Mouse (Mus musculus) left cerebral cortex, postnatal 4 days (tissue): ENCODE measurements around the gene Atp2b4. TPM values are rescaled to one million over a fixed set of nuclear protein-coding genes. Genes with fewer than 3 reads are reported as not detected.

ENCODE experiments used
- DNase-seq: peaks from one replicate; pipeline ENCODE4 v3.0.0-alpha.2; 2022
- intact Hi-C: fragments of 180-260 bp; cut with DNase I; formaldehyde crosslinking; loops from one replicate; pipeline ENCODE4 v1.15.1; 2025
- total RNA-seq, 2 experiments: library from RNA; stranded (reverse); gene quantifications; 2 replicates each; pipeline ENCODE4 v1.2.3; 2021

Gene Atp2b4
- total RNA-seq = 100 to 1,000 TPM; 110 to 134 TPM

- DNase-seq = peak; percentile 95
- intact Hi-C loops = no loop called here
Observed at GRCm38 (mm10) chr1:133800948-133801393, at the start of gene Atp2b4. TSS of gene Atp2b4 (minus strand) at chr1:133801041.

GRCm38 (mm10) chr1:133844734-133845133, 43.9 kb upstream of the Atp2b4 start:
- no peak for DNase-seq
- intact Hi-C loops = no loop called here

DNA sequence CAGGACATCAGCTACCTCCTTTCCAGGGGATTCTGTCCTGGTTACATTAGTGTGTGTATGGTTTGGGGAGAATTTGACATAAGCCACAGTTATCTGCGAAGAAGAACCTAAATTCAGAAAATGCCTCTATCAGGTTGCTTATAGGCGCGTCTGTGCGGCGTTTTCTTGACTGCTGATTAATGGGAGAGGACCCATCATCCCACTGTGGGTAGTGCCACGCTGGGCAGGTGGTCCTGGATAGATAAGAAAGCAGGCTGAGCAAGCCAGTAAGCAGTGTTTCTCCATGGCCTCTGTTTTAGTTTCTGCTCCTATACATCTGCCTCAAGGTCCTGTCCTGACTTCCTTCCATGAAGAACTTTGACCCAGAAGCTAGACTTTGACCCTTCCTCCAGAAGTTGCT, 43.1 kb upstream of the Atp2b4 start:
- intact Hi-C loops = no loop called here
- DNase-seq = no peak

DNA sequence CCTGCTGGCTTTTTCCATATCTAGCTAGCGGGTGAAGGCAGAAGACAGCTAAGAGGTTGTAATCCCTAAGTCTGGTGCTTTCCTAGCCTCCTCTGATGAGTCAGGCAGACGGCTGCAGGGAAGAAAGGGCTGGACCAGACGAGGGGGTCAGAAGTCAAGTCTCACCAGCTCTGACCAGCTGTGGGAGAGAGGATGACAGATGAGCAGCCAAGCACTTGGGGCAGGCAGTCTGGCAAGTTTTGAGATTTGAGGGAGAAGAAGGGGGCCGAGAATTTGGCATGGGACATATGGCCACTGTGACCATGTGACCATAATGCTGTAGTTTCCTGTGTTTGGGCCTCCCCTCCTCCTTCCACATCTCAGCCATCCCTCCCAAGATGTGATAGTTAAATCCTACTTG, 42.5 kb upstream of the Atp2b4 start:
- intact Hi-C loops = no loop called here
- DNase-seq = no peak

GRCm38 (mm10) chr1:133842074-133842725, 41.4 kb upstream of the Atp2b4 start:
- intact Hi-C loops = no loop called here
- DNase-seq = no peak

DNA sequence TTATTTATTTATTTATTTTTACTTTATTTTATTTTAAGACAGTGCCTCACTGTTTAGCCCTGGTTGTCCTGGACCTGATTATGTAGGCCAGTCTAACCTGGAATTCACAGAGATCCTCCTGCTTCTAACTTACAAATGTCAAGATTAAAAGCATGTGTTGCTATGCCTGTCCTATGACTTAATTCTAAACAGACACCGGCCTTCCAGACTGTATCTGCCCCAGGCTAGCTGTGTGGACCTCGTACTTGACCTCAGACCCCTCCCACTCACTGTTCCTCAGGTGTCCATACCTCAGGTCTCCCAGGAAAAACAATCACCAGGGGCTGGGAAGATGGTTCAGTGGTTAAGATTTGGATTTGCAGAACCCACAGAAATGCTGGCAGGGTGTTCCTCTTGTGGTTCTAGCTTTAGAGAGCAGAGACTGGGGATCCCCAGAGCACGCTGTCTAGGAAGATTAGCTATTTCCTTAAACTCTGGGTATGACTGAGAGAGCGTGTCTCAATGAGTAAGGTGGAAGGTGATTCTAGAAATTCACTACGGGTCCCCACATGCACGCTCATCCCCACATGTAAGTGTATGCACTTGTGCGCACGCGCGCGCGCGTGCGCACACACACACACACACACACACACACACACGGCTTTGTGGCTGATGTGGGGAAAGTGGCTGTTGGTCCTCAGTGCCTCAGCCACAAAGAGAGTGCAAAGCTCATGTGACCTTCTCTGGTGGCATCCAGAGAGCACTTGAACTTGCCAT, 40.5 kb upstream of the Atp2b4 start:
- no peak for DNase-seq
- intact Hi-C loops = no loop called here

DNA sequence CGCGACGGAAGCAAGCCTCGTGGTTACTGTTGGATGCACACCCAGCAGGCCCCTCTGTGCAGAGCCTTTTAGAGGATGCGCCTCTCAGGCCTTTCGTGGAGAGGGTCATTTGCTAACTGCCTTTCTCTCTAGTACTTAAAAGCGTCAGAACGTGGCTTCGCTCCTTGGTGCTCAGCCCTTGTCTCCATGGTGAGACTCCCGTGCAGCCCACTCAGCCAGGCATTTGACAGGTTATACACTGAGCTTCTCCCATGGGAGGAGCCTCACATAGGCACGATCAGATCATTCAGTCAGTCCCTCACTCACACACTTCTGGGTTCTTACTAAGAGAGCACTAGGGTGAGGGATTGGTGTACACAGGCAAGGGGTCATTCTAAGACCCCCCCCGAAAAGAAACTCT, 39.7 kb upstream of the Atp2b4 start:
- intact Hi-C loops = no loop called here
- DNase-seq = no peak

DNA sequence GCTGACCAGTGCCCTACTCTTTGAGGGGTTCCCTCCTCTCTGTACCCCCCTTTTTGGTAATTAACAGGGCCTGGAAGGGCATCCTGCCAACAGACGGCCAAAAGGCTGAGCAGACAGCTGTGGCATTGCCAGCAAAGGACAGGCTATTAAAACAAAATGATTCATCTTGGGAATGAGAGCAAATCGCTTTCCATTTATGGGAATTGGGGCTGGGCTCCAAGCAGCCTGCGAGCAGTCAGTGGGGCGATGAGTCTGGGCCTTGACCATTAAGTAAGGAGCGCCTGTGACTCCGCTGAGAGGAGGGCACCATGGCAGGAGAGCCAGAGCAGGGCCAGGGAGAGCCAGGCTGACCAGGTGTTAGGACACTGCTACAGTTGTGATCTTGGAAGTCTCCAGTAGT, 33.5 kb upstream of the Atp2b4 start:
- intact Hi-C loops = no loop called here
- DNase-seq = peak; percentile 44

DNA sequence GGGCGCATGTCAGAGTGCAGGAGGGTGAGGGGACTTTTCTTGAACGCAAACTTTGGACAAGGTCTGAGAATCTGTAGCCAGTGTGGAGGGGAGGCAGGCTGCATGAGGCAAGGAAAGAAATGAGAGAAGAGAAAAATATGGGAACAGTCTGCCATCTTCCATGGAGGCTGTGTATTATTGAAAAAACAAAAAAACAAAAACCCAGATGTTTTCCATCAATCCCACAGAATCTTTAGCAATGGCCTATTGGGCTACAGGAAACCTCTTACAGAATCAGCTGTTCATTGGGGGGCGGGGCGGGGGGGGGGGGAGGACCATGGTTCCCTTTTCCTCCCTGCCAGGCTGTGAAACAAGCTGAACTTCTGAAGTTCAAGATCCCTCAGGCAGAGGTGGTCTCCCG, 31.9 kb upstream of the Atp2b4 start:
- intact Hi-C loops = no loop called here
- no peak for DNase-seq

DNA sequence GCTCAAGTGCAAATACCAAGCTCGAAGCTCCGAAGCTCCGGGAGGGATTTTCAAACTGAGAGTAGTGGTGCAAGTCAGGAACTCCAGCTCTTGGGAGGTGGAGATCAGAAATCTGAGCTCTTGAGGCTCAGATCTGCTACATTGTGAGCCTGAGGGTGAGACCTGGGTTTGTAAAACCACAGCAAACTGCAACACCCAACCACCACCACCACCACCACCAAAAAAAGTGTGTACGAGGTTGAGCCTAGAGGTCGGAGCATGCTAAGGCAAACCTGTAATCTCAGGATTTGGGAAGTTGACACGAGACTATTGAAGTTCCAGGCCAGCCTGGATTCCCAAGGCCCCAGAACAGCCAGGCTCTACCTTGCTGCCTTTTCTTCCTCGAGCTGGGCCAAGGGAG, 25.4 kb upstream of the Atp2b4 start:
- intact Hi-C loops = no loop called here
- DNase-seq = no peak

GRCm38 (mm10) chr1:133825543-133825942, 24.7 kb upstream of the Atp2b4 start:
- peak; percentile 57 for DNase-seq
- intact Hi-C loops = no loop called here

DNA sequence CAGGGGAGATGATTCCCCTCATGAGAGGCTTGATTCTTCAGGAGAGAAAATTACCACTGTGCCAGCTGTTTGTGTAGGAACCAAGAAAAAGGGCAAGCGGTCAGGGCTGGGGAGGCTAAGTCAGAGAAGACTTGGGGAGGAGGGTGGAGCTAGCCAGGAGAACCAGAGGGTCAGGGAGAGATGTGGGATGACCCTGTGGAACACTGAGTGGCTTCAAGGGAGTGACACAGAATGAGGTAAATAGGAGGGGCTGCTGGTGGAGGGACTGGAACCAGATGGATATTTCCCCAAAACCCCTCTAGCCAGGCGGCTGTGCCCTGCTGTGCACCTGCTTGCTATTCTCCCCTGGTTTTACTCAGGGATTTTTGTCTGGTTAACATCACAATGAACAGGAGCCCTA, 24.3 kb upstream of the Atp2b4 start:
- DNase-seq = no peak
- intact Hi-C loops = no loop called here

- intact Hi-C loops = no loop called here
- DNase-seq = no peak
Observed at GRCm38 (mm10) chr1:133821144-133821543, 20.3 kb upstream of the Atp2b4 start.

DNA sequence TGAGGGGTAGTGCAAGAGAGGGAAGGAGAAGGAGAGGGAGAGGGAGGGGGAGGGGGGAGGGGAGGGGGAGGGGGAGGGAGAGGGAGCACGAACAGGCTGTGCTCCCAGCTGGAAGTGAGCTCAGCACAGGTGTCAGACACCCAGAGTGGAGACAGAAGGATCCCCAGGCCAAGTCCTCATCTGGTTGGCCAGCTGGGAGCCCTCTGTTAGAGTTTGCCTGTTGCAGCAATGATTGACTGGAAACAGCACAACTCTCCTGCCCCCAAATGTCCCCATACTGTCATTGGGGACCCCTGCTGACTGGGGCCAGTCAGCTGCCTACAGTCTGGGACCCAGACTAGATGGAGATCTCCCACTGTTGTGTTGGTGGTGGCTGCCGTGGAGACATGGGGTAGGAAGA, 19.3 kb upstream of the Atp2b4 start:
- intact Hi-C loops = no loop called here
- no peak for DNase-seq

DNA sequence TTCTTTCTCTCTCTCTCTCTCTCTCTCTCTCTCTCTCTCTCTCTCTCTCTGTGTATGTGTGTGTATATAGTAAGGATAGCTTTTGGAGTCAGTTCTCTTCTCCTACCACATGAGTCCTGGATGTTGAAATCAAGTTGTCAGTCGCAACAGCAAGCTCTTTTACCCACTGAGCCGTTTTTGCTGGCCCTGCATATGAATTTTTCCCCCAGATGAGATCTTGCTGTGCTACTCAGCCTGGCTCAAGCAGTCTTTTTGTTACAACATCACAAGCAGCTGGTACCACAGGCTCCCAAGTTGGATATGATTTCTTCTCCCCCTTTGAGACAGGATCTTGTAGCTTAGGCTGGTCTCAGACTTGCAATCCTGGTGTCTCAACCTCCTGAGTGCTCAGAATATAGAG, 17.7 kb upstream of the Atp2b4 start:
- intact Hi-C loops = no loop called here
- DNase-seq = no peak

- DNase-seq = no peak
- intact Hi-C loops = no loop called here
Observed at GRCm38 (mm10) chr1:133815747-133816491, 15.1 kb upstream of the Atp2b4 start.

DNA sequence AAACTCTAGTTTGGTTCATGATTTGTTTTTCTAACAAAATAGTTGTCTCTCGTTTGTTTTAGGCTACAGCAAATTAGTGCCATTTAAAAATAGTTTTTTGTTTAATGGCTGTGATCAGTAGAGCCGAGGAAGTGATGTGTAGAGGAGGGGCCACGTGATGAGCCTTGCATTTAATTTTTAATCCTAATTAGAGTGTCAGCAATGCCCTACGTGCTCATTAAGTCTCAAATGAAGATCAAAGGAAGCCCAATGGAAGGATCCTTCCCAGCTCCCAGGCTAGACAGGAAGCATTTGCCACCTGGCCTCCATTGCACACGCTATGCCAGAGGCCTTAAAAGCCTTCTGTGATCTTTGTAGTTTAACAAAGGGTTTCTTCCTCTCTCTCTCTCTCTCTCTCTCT, 8.5 kb upstream of the Atp2b4 start:
- intact Hi-C loops = no loop called here
- DNase-seq = no peak

GRCm38 (mm10) chr1:133808020-133808419, 7.2 kb upstream of the Atp2b4 start:
- intact Hi-C loops = no loop called here
- no peak for DNase-seq

GRCm38 (mm10) chr1:133801743-133802142, 902 bp upstream of the Atp2b4 start:
- DNase-seq = no peak
- intact Hi-C loops = no loop called here

DNA sequence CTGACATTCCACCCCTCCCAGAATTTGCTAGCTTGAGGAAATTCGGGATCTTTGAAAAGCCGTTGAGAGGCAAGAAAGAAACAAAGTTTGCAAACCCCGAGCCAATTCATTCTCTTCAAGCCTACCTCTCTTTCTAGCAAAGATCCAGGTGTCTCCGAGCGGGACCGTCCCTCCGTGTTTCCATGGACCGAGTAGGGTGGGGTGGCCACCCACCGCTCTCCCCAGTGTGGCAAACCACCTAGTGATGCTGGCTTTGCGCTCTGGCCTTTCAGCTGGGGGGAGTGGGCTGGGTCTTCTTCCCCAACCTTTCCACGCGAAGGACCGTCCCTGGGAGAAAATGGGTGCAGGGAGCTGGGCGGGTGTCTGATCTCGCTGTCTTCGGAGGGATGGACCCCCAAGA, 329 bp downstream of the Atp2b4 start:
- DNase-seq = no peak
- intact Hi-C loops = no loop called here

GRCm38 (mm10) chr1:133799686-133800445, 975 bp downstream of the Atp2b4 start:
- no peak for DNase-seq
- intact Hi-C loops = loop anchor here (2.0 kb wide), 1 partner anchor 55 kb away; no protein-coding TSS in a partner anchor
